Mouse (Mus musculus) layer of hippocampus, adult 9-10 months (tissue): ENCODE results near the gene Evx2.

ENCODE experiments used
- DNase-seq: peaks from one replicate; pipeline ENCODE4 v3.0.0; 2022; ENCODE audit warnings: low spot score

The Evx2 gene

DNA sequence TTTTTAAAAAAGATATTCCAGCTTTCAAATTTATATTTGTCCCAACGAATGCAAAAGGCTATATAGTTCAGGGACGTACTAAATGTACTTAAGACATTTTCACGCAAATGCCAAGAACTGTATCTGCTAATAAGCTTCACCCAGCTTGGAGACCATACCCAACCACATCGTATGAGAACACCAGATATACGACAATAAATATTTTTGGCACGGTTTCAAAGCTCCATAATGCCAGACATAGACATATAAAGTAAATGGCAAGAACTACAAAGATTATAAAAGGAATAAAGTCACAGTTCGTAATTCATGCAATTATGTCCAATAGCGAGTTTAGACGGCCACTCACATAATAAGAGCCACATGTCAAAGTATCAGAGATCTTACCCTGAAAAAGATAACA is 41.7 kb downstream of the Evx2 start:
- no peak for DNase-seq

DNA sequence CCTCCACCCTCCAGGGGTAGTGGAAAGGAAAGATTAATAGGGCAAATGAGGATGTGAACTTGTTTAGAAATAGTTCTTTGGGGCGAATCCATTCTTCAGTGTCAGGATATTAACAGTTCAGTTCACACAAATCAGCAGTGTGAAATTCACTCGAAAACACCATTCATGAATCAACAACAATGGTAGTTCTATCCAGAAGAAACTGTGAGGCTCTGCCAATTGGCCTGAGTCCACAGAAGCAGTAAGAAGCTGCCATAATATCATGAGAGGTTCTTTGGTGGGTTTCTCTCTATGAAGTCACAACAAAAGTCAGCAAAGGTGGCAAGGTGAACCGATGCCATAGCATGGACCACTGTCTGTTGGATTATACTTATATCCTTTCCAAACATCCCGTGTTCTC is 48.0 kb downstream of the Evx2 start:
- no peak for DNase-seq

DNA sequence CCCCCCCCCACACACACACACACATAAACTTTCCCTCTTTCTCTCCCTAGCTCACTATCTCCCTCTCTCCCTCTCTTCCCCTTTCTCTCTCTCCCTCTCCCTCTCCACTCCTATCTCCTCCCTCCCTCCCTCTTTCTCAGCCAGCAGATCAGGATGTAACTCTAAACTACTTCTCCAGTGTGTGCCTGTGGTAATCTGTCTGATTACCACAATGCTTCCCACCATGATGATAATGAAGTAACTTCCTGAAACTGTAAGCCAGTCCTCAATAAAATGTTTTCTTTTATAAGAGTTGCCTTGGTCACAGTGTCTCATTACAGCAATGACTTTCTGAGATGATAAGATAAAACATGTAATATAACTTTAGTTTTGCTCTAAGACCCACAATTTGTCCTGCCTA is 50.0 kb downstream of the Evx2 start:
- no peak for DNase-seq

GRCm38 (mm10) chr2:74606087-74606760 is 53.1 kb downstream of the Evx2 start:
- DNase-seq: no peak

- DNase-seq: no peak
Observed at GRCm38 (mm10) chr2:74604011-74604410, 55.3 kb downstream of the Evx2 start.
